Mouse (Mus musculus): Measurements from ENCODE around the gene Il1a.

The Il1a gene

DNA sequence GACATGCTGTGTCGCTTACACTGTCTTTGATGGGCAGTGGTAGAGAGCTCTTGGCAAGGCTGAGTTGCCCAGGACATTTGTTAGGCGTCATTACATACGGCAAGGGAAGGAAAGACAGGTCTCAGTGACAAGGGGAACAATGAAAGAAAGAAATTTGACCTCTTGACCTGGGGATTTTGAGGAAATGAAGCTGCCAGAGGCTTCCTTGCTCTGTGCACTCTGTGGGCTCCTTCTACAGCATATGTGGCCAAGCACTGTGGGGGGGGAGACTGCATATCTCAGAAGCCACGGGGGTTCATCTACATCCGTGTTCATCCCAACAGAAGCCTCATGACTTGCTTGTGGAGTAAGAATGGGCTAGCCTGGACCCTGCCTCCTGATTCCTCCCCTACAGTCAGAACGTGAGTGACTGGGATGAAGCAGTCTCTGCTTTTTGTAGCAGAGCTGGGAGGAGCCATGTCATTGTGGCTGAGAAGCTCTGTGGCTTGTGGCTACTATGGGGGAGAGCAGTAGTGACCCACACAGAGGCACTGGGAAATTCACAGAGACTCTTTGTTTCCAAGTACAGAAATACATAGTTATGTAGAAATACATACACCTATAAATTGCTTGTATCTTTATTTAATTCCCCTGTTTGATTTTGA lies 48.5 kb downstream of the Il1a start:
- no peak for DNase-seq

DNA sequence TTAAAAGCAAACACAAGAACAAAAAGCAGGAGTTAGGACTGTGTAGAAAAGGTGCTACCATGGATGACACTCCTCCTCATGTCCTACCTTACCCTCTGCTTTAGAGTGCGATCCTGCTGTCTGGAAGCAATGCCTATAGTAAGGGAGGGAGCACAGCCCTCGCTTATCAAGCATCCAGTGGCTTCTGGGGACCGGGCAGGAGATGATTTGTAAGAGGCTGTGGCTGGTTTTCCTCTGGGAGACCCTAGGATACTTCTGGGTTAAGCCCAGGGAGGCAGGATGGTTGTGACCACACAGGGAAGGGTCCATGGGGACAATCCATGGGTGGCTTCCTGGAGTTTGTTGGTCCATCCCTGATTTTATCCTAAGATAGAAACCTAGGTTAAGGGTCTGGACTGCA lies 49.1 kb downstream of the Il1a start:
- DNase-seq: no peak

DNA sequence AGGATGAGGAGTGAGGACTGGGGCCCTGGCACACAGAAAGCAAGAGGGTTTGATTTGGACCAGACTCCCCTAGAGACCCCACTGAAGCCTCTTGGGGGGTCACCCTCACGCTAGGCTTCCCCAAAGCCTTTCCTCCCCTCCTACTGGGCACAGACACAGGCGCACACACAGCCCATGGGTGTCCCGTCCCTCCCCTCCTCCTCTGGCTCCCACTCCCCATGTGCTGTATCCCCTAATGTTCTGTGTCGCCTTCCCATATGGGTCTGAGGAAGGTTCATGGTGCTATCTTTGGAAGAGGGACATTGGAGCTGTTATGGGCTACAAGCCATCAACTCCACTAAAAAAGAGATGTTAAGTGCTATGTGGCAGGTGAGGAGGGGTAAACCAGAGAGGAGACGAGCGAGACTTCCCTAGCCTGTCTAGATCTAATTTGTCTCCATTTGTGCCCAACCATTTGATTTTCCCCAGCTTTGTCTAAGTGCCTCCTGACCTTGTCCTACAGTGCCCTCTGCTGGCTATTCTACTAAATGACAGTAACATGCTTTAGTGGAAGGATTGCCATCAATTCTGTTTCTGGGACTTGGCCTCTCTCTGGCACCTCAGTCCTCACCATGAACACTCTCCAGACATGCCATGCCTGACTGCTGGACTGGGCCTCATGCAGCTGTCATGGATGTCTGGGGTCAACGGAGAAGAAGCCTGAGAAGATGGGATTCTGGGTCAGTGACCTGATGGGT lies 51.1 kb downstream of the Il1a start:
- peak; percentile 53 for DNase-seq

DNA sequence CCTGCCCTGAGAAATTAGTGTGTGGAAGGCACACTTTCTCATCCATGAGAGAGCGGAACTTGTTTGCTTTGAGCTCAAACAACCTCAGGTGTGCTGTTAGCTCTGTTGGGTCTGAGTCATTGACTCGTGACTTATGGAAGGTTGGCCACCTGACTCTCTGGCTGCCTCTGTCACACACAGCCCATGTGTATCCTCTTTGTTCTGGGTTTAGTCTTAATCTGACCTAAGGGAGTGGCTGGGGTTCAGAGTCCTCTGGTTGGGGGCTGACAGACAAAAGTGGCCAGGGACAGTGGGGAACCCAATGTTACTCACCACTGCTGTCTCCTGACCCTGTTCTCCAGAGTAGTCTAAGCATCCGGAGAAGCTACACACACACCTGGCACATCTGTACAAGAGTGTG lies 51.7 kb downstream of the Il1a start:
- no peak for DNase-seq

DNA sequence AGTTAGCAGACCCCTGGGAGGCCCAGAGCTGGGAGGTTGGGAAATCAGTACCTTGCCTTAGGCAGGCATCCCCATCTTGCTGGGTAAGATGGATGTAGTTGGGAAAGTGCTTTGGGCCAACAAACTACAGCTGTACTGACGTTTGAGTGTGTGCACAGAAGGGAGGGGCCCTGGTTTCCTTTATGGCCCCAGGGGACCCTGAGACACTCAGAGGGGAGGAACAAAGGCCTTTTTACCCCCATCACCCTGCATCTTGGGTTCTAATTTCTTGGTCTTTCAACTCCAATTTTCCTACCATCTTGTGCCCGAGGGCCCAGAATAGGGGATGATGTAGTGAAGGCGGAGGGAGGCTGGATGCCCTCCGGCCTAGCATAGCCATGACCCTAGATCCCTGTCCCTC lies 53.8 kb downstream of the Il1a start:
- no peak for DNase-seq

DNA sequence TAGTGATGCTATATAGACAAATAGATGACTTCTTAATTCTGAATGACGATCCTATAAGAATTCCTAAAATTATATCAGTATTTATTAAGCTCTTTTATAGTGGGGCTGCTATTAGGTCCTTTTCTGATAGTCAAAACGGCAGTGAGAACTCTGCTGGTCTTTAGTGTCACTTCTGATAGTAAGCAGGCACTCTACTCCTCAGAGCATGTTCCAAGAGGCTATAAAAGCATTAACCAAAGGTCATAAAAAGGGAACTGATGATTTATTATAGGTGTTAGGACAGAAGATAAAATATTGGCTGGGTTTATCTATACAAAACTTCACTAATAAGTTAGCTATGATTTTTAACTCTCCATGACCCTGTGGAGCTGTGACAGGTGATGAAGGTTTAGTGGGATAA lies 55.7 kb downstream of the Il1a start:
- no peak for DNase-seq

DNA sequence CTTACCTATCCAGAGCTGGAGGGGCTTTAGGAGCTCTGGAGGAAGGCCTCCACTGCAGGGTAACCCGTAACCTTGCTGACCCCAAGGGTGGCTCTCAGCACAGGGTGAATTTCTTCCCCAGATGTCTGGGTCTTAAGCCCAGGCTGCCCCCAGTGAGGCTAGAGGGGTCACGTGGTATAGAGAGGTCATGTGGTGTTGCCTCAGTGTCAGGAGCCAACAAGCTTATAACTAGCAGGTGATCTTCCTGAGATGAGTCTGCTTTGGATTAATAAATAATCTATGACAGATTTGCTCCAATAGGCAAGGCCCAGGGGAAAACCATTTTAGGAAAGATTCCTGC lies 56.2 kb downstream of the Il1a start:
- no peak for DNase-seq

DNA sequence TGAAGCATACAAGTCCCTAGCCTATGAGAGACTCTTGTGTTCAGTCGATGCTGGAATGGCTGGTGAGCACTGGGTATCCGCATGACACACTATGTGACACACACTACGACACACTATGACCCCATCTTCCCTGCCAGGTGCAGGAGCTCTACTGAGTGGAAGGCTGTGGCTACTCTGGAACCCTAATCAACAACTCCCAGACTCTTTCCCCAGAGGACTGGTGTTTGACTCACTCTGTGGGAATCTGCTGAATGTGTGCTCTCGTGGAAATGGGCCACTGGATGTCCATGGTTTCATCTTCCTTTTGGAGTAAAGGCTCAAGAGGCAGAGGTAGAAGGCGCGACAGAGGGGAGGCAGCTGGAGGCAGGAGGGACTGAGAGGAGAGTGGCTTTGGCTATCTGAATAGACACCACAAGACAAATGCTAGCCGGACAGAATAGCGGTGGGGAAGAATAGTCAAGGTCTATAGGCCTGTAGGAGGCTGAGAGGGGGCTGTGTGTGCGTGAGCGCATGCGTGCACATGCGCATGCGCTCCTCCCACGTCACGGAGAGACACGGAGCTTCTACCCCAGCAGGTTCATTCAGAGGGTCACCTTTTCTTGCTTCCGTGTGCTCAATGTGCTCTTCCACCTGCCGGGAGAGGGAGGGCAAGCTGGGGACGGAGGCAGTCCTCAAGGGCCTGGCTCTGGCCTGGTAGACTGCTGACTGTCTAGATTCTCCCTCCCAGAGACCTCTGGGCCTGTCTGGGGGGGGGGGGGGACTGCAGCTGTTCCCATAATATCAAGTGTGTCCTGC lies 56.7 kb downstream of the Il1a start:
- no peak for DNase-seq
